Mouse (Mus musculus) lung, embryonic 16.5 days (tissue): ENCODE data around the gene H2-M10.4. TPM values are rescaled to one million over a fixed set of nuclear protein-coding genes. Genes with fewer than 3 reads are reported as not detected.
"Not testable (repeated sequence)": the region's sequence is repeated elsewhere in the genome, so short reads cannot be mapped to it uniquely, and the experiment has no call there.

Experiments
- ATAC-seq: fragments of 200-750 bp; cut with Nextera tagmentation; 2 replicates; pipeline ENCODE4 v1.8.0; 2017; ENCODE audit warnings: low read depth, mild to moderate bottlenecking, moderate library complexity
- H3K27ac ChIP-seq: fragments of 300-500 bp; sonication (generic); 2 replicates; pipeline ENCODE4 v1.5.1; 2014; ENCODE audit warnings: mild to moderate bottlenecking, control low read depth, low read length
- H3K27me3 ChIP-seq: fragments of 300-500 bp; sonication (generic); 2 replicates; pipeline ENCODE4 v1.6.1; 2014; ENCODE audit warnings: low read depth, low read length, mixed read lengths; ENCODE audit not compliant: control insufficient read depth, insufficient read depth
- H3K36me3 ChIP-seq: fragments of 300-500 bp; sonication (generic); 2 replicates; pipeline ENCODE4 v1.6.1; 2014; ENCODE audit warnings: low read length; ENCODE audit not compliant: control insufficient read depth, insufficient read depth
- H3K4me1 ChIP-seq: fragments of 300-500 bp; sonication (generic); replicated peaks from 2 replicates; pipeline ENCODE4 v1.6.1; 2014; ENCODE audit warnings: low read length, mixed read lengths; ENCODE audit not compliant: control insufficient read depth, insufficient read depth
- H3K4me2 ChIP-seq: fragments of 300-500 bp; sonication (generic); 2 replicates; pipeline ENCODE4 v1.6.1; 2014; ENCODE audit warnings: low read depth, low read length, control low read depth
- H3K4me3 ChIP-seq: fragments of 300-500 bp; sonication (generic); 2 replicates; pipeline ENCODE4 v1.5.1; 2014; ENCODE audit warnings: mild to moderate bottlenecking, low read length, control low read depth
- H3K9ac ChIP-seq: fragments of 300-500 bp; sonication (generic); 2 replicates; pipeline ENCODE4 v1.6.1; 2014; ENCODE audit warnings: low read length, control low read depth
- H3K9me3 ChIP-seq: fragments of 300-500 bp; sonication (generic); 2 replicates; pipeline ENCODE4 v1.6.1; 2016; ENCODE audit warnings: low read length; ENCODE audit not compliant: control insufficient read depth
- WGBS: fragments of 180-500 bp; shearing (Covaris S2); extraction: QIAGEN DNeasy Blood & Tissue Kit; methylation state at CpG from one replicate; pipeline ENCODE4 v1.1.7; 2014; 5-methylcytosine and 5-hydroxymethylcytosine counted together
- polyA plus RNA-seq: library from polyadenylated mRNA; unstranded; fragments of >200 nt; fragmentation: Nextera tagmentation; extraction: Ambion mirVana; gene quantifications from 2 replicates; pipeline ENCODE4 v1.2.1, GENCODE M21; 2015

H2-M10.4 gene
- not detected in 2 replicates for polyA plus RNA-seq

- Histone ChIP-seq H3K36me3 (no peaks in the 10 kb centered on the region), H3K9ac (no peak within 1 kb of the TSS), H3K9me3 (no peaks in the 10 kb centered on the region), H3K27ac (no peak within 1 kb of the TSS), H3K4me1 (no peaks in the 10 kb centered on the region), H3K4me2 (no peak within 1 kb of the TSS), H3K27me3 (no peaks in the 10 kb centered on the region), H3K4me3 (no peak within 1 kb of the TSS)
- ATAC-seq: no peak
- WGBS: 88% methylated on average over 7 of the region's 7 CpGs
Observed at GRCm38 (mm10) chr17:36462234-36462633, at the start of gene H2-M10.4. H2-M10.4 (minus strand) TSS chr17:36462334.

DNA sequence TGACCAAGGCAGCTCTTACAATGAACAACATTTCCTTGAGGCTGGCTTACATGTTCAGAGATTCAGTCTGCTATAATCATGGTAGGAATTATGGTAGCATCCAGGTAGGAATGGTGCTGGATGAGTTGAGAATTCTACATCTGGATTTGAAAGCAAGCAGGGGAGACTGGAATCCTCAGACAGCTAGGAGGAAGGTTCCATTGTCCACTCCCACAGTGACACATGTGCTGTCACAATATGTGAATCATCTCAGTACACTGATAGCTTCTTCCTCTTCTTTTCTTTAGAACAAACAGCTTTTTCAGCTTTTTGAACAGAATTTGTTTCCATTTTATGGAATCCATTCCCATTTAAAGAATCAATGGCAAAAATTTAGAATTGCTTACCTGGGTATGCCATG is 41.8 kb upstream of the H2-M10.4 start:
- H3K4me2 ChIP-seq: no peak overlapping the region
- H3K27me3 ChIP-seq: no peaks in the 10 kb centered on the region
- no peak overlapping the region for H3K4me3 ChIP-seq
- H3K9ac ChIP-seq: no peak overlapping the region
- no peaks in the 10 kb centered on the region for H3K36me3 ChIP-seq
- no peaks in the 10 kb centered on the region for H3K9me3 ChIP-seq
- H3K27ac ChIP-seq: no peak overlapping the region
- H3K4me1 ChIP-seq: no peaks in the 10 kb centered on the region
- no peak for ATAC-seq

DNA sequence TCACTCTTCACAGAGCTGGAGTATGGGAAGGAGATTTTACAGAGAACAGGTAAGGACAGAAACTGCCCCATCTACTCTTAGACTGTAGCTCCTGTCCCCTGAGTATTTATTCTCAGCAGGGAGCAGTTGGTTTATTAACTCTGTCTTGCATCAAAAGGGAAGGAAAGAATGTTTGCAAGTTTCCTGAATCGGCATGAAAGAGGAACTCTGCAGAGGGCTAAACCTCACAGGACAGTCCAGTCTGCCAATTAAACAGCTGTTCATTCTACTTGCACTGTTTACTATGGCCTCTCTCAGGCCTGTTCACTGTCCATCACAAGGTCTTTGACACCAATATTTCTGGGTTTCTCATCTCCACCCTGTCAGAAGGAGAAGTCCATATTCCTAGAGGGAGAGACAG is 38.3 kb upstream of the H2-M10.4 start:
- no peaks in the 10 kb centered on the region for H3K36me3 ChIP-seq
- 43% methylated on average over 1 of the region's 1 CpGs for WGBS
- no peak overlapping the region for H3K4me3 ChIP-seq
- no peak overlapping the region for H3K9ac ChIP-seq
- H3K27me3 ChIP-seq: no peaks in the 10 kb centered on the region
- no peak overlapping the region for H3K27ac ChIP-seq
- H3K4me1 ChIP-seq: no peaks in the 10 kb centered on the region
- ATAC-seq: no peak
- no peaks in the 10 kb centered on the region for H3K9me3 ChIP-seq
- H3K4me2 ChIP-seq: no peak overlapping the region

DNA sequence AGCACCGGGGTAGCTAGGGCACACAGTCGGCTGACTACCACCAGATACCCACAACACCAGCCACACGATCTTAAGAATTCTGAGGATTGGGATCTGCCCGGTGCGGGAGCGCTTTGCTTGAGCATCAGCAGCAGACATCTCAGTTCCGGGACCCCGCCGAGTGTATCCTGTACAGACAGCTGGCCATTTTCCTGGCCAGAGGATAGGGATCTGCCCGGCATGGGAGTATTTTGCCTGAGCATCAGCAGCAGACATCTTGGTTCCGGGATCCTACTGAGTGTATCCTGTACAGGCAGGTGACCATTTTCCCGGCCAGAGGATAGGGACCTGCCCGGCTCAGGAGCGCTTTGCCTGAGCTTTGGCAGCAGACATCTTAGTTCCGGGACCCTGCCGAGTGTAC is 26.0 kb upstream of the H2-M10.4 start:
- not testable (repeated sequence) for H3K4me3 ChIP-seq, H3K9me3 ChIP-seq, H3K9ac ChIP-seq, H3K27me3 ChIP-seq, H3K36me3 ChIP-seq, ATAC-seq, H3K27ac ChIP-seq, H3K4me1 ChIP-seq, H3K4me2 ChIP-seq
- 94% methylated on average over 16 of the region's 16 CpGs for WGBS

- no peaks in the 10 kb centered on the region for H3K9me3 ChIP-seq
- no peak for ATAC-seq
- no peaks in the 10 kb centered on the region for H3K36me3 ChIP-seq
- H3K27me3 ChIP-seq: no peaks in the 10 kb centered on the region
- no peak overlapping the region for H3K27ac ChIP-seq
- H3K4me3 ChIP-seq: no peak overlapping the region
- no peak overlapping the region for H3K9ac ChIP-seq
- 71% methylated on average over 1 of the region's 1 CpGs for WGBS
- H3K4me2 ChIP-seq: no peak overlapping the region
- H3K4me1 ChIP-seq: no peaks in the 10 kb centered on the region
Observed at GRCm38 (mm10) chr17:36486687-36487230, 24.6 kb upstream of the H2-M10.4 start.

- H3K9me3 ChIP-seq: no peaks in the 10 kb centered on the region
- no peaks in the 10 kb centered on the region for H3K36me3 ChIP-seq
- no peak overlapping the region for H3K4me2 ChIP-seq
- H3K9ac ChIP-seq: no peak overlapping the region
- H3K4me1 ChIP-seq: no peaks in the 10 kb centered on the region
- no peak overlapping the region for H3K4me3 ChIP-seq
- no peak overlapping the region for H3K27ac ChIP-seq
- no peaks in the 10 kb centered on the region for H3K27me3 ChIP-seq
- no peak for ATAC-seq
- WGBS: 65% methylated on average over 3 of the region's 3 CpGs
Observed at GRCm38 (mm10) chr17:36483865-36484264, 21.7 kb upstream of the H2-M10.4 start.

DNA sequence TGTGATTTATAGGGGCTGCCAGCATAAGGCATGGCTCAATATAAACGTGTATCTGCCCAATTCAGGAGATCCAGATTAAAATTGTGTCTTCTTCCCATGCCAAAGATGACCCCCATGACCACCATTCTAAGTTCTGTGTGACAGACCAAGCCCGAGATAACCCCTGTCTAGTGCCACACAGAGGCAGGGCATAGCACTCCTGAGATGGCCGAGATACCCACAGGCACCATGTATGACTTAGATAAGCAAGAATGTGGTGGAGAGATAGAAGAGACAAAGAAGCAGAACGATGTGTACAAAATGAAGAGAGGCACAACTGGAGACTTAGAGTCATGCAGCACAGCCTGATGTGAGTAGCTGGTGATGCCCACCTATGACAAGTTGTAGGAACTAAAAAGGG is 5.9 kb downstream of the H2-M10.4 start:
- H3K4me2 ChIP-seq: no peak overlapping the region
- no peak for ATAC-seq
- no peak overlapping the region for H3K27ac ChIP-seq
- no peaks in the 10 kb centered on the region for H3K4me1 ChIP-seq
- no peaks in the 10 kb centered on the region for H3K9me3 ChIP-seq
- no peaks in the 10 kb centered on the region for H3K36me3 ChIP-seq
- H3K9ac ChIP-seq: no peak overlapping the region
- 52% methylated on average over 4 of the region's 4 CpGs for WGBS
- H3K27me3 ChIP-seq: no peaks in the 10 kb centered on the region
- H3K4me3 ChIP-seq: no peak overlapping the region

DNA sequence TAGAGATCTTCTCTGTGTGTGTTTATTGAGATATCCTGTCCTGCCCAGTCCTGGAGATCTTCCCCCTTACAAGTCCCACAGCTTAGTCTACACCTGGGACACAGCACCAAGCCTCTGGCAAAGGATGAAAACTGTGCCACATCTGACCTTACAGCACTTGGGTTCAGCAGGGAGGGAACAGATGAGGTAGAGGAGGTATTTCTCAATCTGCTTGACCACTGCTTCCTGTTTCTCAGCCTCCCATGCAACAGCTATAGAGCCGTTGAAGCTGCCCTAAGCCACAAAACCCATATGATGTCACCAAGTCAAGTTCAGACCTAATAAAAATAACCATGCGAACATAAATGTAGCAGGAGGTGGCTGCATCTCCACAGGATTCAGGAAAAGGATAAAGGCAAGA is 30.7 kb downstream of the H2-M10.4 start:
- Histone ChIP-seq H3K36me3 (no peaks in the 10 kb centered on the region), H3K27me3 (no peaks in the 10 kb centered on the region), H3K27ac (no peak overlapping the region), H3K4me2 (no peak overlapping the region), H3K4me3 (no peak overlapping the region), H3K9ac (no peak overlapping the region), H3K4me1 (no peaks in the 10 kb centered on the region), H3K9me3 (no peaks in the 10 kb centered on the region)
- ATAC-seq: no peak
- 79% methylated on average over 2 of the region's 2 CpGs for WGBS

DNA sequence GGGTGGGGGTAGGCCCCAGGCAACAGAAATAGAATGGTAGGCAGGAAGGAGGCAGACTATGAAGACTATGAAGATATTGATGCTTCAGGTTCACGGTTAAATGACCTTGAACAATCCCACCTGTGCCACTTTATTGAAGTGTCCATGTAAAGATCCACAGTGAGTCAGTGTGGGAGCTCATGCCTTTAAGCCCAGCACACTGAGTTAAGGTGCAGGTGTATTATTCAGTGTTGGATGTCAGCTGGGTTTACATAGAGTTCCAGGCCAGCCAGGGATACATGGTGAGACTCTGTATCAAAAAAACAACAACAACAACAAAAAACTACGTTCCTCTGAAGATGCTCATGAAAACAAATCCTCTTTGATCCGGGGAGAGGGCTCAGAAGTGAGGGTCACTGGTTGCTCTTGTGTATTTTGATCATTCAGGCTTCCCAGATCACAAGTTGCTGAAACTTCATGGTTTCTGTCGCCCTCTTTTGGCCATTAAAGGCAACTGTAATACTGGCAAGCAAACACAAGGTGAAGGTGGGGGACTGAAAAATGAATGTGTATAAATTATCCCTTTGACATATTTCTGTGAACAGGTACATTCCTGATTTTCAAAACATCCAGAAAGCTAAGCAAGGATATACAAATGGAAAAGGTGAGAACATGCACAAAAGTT is 43.9 kb downstream of the H2-M10.4 start:
- H3K4me2 ChIP-seq: no peak overlapping the region
- H3K36me3 ChIP-seq: no peaks in the 10 kb centered on the region
- no peaks in the 10 kb centered on the region for H3K9me3 ChIP-seq
- no peaks in the 10 kb centered on the region for H3K27me3 ChIP-seq
- no peak overlapping the region for H3K4me3 ChIP-seq
- no peak overlapping the region for H3K27ac ChIP-seq
- no peaks in the 10 kb centered on the region for H3K4me1 ChIP-seq
- ATAC-seq: no peak
- 19% methylated on average over 4 of the region's 4 CpGs for WGBS
- H3K9ac ChIP-seq: no peak overlapping the region

DNA sequence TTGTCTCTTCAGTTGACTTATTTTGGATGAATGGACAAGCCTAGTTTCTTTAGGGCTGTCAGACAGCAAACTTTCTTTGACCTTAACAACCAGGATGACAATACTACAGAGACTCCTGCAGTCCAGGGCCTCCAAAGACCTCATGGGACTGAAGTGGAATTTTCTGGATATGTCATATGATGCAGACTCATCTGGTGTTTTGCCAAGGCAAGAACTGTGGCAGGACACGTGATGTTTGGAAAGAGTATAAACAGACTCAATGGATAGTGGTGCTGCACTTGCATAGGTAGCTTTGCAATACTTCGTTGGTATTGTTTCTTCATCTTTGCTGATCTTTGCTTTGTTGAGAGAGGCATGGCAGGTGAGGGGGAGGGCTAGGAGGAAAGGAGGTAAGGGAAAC is 44.7 kb downstream of the H2-M10.4 start:
- Histone ChIP-seq H3K4me3 (no peak overlapping the region), H3K27me3 (no peaks in the 10 kb centered on the region), H3K27ac (no peak overlapping the region), H3K4me2 (no peak overlapping the region), H3K36me3 (no peaks in the 10 kb centered on the region), H3K9me3 (no peaks in the 10 kb centered on the region), H3K4me1 (no peaks in the 10 kb centered on the region), H3K9ac (no peak overlapping the region)
- WGBS: 32% methylated on average over 2 of the region's 2 CpGs
- ATAC-seq: no peak
